Mouse (Mus musculus) frontal cortex, postnatal 10 days (tissue): Measurements from ENCODE around the gene Atg101.

Experiments used
- DNase-seq, 2 experiments: peaks; one replicate each; pipeline ENCODE4 v3.0.0; 2022; ENCODE audit warnings: low spot score in 2 of 2, mixed read lengths in 1 of 2

The Atg101 gene

DNA sequence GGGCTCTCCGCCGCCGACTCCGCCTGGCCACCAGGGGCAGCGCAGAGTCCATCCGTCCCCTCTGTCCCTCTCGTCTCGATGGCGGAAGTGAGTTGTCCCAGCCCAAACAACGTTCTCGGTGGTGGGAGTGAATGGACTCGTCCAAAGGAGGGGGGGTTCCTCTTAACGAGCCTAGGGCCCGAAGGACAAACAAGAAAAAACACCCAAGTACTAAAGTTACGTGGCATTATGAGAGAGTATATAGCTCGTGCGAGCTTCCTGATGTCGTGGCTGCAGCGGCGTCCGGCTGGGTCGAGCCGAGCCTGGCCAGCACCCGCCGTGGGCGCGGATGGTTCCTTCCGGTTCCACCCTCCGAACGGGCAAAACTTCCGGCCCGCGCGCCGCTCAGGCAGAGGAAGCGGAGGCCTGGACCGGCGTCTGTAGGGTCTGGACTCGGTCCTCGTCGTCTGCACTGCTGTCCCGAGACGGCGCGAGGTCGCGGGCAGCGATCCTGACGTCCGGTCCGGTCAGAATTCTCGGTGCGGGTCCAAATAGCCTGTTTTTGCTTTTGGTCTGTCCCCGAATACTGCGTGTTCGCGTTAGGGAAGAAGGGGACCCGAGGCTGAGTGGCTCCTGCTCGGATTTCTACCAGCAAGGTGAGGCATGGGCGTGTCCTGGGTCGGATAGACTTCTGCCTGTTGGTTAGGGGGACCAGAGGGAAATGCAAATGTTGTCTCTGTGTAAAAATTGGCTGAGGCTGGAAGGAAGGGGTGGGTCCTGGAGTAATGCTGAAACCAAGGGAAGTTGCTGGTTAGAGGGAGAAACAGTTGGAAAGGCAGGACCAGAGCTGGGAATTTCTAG is at the start of gene Atg101:
TSS of gene Atg101 (plus strand) at position 362 of the 840 bp plus-strand sequence.
- peak; percentile 83 to 88 for DNase-seq

DNA sequence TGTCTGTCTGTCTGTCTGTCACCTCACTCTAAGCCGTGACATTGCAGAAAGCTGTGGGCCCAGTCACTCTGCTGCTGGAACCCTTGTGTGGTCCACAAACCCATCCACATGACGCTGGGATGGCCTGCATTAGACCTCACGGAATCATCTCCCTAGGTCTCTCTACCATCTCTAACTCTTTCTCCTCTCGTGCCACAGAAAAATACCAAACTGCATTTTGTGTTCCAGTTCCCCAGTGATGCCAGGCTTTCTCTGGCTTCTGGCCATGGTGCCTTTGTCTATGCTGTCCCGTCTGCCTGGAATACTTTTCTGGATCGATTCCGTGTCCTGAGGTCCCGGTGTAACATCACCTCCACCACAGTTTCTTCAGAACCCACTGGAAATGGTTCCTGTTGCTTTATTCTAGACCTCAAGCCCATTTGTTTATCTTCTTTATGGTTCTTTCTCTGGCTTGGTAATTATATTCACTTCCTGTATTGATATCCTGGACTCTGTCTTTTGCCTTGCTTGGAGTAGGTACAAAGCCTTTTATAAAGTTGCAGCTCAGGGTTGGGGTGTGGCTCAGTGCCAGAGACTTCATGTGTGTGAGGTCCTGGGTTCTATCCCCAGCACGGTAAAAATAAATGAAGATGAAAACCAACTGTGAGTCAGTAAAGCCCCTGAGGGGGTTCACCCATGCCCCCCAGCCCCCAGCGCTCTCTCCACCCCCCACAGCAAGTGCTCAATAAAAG is 49.3 kb upstream of the Atg101 start:
- no peak for DNase-seq

DNA sequence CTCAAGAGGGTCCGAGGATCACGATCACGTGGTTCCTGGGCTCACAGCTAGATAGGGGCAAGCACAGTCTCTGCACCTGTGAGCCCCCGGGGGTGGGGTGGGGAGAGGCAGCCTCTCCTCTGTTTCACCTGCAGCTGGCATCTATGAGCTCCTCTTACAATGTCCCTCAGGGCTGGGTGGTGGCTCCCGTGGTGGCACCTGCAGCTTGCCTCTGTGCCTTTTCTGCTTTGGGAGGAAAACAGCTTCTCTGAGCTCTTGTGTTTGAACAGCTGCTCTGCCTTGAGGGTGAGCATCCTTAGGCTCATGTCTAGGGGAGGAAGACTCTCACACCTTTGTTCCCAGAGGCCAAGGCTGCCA is 48.8 kb upstream of the Atg101 start:
- DNase-seq = no peak

GRCm38 (mm10) chr15:101235728-101236327 is 48.2 kb upstream of the Atg101 start:
- peak in 1 of 2 experiments; percentile 8 for DNase-seq

GRCm38 (mm10) chr15:101236878-101237277 is 47.2 kb upstream of the Atg101 start:
- DNase-seq = peak in 1 of 2 experiments; percentile 52

GRCm38 (mm10) chr15:101238885-101239511 is 45.1 kb upstream of the Atg101 start:
- DNase-seq = no peak

DNA sequence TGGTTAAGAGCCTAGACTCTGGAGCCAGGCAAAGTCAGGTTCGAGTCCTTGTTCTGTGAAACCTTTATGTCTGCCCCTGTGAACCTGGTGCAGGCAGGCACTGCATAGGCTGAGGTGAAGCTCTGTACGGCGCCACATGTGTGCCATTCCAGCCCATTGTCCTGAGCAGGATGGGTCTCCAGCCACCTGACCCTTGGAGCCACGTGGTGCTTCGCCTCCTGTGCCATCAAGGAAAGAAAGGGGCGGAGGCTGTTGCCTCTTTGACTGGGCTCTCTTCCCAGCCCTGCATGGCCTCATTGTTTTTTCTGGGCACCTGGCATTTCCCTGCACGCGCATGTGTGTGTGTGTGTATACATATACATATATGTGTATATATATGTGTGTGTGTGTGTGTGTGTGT is 44.3 kb upstream of the Atg101 start:
- DNase-seq = no peak

GRCm38 (mm10) chr15:101240799-101241204 is 43.3 kb upstream of the Atg101 start:
- DNase-seq = peak; percentile 74 to 88

DNA sequence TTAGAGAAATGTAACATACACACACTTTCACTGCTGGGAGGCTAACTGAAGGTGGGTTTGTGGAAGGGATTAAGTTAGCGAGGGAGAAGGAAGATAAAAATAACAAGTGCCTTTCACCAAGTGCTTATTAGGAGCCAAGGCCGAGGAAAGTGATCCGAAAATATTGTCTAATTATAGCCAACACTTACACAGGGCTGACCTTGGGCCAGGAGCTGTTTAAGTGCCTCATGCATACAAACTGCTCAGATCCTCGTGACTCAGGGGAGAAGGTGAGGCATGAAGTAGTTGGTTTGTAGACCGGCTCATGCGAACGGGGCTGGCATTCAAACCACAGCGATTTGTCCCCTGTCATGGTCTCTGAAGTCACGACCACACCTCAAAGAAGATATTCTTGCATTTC is 42.8 kb upstream of the Atg101 start:
- DNase-seq = no peak

DNA sequence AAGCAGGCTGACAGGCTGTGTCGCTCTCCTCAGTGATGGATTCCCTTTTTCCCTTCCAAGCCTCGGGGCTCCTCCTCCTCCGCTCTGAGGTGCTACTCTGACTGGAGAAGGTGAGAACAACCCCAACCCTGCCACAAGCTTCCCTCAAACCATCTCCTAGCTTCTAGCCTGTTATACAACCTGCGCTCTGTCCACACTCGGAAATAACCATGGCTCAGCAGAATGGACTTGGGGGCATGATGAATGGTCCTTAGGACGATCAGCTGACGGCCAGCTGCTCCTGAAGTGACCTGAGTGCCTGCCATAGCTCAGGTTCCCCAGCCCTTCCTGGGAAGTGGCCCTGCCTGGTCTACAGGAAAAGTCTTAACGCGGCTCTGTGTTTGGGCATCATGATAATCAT is 42.2 kb upstream of the Atg101 start:
- DNase-seq = no peak

GRCm38 (mm10) chr15:101242645-101243044 is 41.4 kb upstream of the Atg101 start:
- no peak for DNase-seq

GRCm38 (mm10) chr15:101244012-101244411 is 40.1 kb upstream of the Atg101 start:
- DNase-seq = no peak

DNA sequence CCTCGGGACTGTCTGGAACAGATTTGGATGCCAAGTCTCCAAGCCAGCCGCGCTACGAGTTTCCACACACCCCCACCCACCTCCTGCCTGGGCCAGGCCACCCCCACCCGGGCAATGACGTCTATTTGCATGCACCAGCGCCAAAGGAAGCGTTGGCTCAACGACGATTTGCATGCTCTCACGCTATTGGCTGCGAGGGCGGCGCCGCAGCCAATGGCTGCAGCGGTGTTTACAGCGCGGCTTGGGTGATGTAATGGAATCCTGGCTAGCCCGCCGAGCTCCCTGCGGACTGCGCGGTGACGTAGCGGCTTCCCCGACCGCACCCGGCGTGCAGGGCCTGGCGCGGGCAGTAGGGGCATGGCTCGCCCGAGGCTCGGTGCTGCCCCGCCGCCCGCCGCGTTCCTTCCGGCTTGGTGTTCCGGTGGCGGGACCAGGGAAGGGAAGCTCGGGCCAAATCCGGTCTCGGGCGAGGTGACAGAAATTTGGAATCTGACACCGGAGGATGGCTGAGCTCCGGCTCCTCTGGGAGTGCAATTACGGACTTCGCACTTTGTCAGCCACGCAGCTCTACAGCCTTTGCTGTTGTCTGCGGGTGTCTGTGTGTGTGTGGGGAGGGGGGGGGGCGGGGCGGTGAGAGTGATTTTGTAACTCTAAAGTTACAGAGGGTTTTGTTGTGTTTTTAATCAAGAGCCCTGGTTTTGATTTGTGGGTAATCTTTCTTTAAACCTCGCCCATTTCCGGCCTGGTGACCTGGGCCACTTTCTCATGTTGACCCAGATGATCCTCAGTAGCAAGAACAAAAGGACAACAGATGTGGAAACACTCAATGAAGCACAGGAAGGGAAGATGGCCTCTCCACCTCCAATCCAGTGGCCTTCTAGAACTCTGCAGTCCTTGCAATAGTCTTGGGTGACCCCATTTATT is 37.6 kb upstream of the Atg101 start:
- peak; percentile 93 for DNase-seq

DNA sequence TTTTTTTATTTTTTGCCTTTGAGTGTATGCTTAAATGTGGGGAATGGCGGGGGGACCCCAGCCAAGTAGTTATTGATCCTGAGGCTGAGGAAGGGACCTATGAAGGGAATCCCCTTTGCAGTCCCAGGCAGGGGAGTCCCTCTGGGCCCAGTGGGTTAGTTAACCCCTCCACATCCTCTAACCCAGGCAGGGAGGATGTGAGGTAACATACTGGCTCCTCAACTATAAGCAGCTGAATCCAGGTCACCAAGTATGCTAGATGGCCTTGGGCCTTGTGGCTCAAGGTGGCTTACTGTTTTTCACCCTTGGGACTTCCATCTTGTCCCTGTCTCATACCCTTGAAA is 36.9 kb upstream of the Atg101 start:
- DNase-seq = no peak

DNA sequence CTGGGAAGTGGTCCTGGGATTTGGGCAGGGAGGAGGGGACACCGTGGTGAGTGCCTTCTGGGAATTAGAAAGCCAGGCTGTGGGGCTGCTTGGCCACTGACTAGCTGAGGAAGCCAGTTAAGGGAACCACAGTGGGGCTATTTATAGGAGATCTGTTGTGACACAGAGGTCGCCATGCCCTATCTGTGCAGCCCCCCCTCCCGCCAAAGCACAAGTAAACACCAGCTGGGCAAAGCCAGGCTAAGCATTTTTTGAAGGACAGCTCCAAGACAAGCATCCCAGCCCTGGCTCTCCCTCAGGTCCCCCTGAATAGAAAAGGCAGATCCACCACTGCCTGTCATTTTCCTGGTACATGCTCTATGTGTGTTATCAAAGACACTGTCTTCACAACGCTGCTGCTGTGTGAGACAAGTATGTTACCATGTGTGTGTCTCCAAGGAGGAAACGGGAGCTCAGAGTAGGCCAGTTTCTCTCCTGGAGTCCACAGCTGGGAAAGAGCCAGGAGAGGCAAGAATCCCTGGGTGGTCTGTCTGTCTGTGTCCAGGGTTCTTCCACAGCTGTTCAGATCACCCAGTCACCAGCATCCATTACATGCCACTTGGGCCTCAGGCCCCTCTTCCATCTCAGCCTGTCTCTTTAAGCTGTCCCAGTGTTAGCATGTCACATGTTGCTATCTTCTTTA is 35.9 kb upstream of the Atg101 start:
- peak in 1 of 2 experiments; percentile 24 for DNase-seq

DNA sequence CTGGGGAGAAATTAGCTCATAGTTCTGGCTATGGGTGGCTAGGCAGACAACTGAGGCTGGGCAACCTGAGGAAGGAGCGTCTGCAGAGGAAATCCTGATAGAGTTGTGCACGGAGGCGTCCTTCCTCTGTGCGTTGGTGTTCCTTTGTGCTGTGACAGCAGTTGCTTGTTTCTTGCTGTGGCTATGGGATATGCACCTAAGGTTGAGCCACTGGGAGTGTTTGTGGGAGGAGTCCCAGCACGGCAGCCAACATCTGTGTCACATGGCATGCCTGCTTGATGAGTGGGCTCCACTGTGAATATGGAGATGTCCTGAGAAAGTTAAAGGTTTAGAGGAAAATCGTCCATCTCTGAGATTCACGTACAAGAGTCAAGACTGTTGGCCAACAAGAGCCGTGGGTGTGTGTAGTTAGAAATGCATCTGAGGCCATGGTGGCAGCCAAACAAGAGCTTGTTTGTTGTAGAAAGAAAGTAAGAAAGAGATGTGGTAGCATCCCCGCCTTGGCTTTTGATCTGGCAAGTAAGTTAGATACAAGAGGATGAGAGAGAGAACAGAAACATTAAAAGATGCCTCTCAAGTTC is 33.8 kb upstream of the Atg101 start:
- DNase-seq = no peak

GRCm38 (mm10) chr15:101251930-101252329 is 32.1 kb upstream of the Atg101 start:
- no peak for DNase-seq

DNA sequence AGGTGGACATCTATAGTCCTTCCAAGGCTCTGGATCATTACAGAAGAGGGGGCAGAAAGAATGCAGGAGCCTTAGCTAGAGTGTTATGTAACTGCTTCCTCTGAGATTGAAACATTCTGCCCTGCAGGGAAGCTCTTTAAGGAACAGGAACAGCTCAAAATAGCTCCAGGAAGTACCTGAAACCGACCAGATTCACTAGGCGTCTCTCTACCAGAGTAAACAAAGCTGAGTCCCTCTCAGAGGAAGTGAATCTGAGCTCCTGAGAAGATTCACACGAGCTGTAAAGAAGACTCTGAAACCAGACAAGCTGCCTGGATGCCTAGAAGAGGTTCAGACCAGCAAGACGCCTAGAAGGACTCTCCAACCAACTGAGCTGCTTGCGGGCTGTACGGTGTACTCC is 31.5 kb upstream of the Atg101 start:
- no peak for DNase-seq

DNA sequence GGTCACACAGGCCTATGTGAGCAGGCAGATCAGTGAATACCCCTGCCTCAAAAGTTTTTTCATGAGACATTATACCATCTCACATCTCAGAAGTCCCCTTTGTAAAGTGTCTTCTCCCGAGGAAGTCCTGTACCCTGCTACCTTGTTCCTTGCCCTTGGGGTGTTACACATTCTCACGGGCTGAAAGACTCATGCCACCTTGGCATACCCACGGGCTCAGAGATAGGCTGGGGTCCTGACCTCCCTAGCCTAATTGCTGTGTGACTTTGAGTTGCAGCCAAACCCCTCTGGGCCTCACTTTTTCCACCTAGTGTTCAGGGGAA is 30.5 kb upstream of the Atg101 start:
- no peak for DNase-seq
